Mouse (Mus musculus) liver, embryonic 14.5 days (tissue): ENCODE data around the gene Rbms3.

Source experiments
- CTCF ChIP-seq: IDR thresholded peaks from 2 replicates; pipeline ENCODE4 v1.5.1; 2016; ENCODE audit warnings: antibody characterized with exemption, low read depth, control low read depth
- EP300 ChIP-seq: IDR thresholded peaks from 2 replicates; pipeline ENCODE4 v1.6.1; 2016; ENCODE audit warnings: antibody characterized with exemption, low read depth

GRCm38 (mm10) chr9:116524386-116524785 lies 1105.3 kb downstream of the Rbms3 start:
- TF ChIP-seq CTCF, result no peak
- no peak for TF ChIP-seq EP300
